Mouse (Mus musculus) cortical plate, adult 2 months (tissue): ENCODE results near the gene Rassf8.

Experiments
- CTCF ChIP-seq: fragments of 200-500 bp; IDR thresholded peaks from 2 replicates; pipeline ENCODE4 v1.5.1; 2011; ENCODE audit warnings: mild to moderate bottlenecking, control low read depth, low read length; ENCODE audit not compliant: insufficient read depth; ENCODE audit errors: extremely low read depth
- POLR2A ChIP-seq: fragments of 200-500 bp; IDR thresholded peaks from 2 replicates; pipeline ENCODE4 v1.6.1; 2011; ENCODE audit warnings: mild to moderate bottlenecking, low read length, control low read depth; ENCODE audit not compliant: insufficient read depth; ENCODE audit errors: extremely low read depth

GRCm38 (mm10) chr6:145709956-145710720 lies 36.4 kb upstream of the Rassf8 start:
- TF ChIP-seq CTCF (no peak), POLR2A (no peak)
